Mouse (Mus musculus): Measurements from ENCODE around the gene Daam1.

- no peak for TF ChIP-seq CTCF (IDR thresholded peaks at IDR 0.05; ENCODE audit: extremely low read depth, insufficient read depth, insufficient read length, insufficient replicate concordance)
- no peak for TF ChIP-seq POLR2A (IDR thresholded peaks at IDR 0.05; ENCODE audit: low read depth, low read length)
These were observed 40.3 kb upstream of the Daam1 start for GRCm38 (mm10) chr12:71790581-71790980.

Data from spleen, adult 2 months (tissue).